Mouse (Mus musculus) neural tube, embryonic 11.5 days (tissue): ENCODE measurements around the gene Rgs9. TPM values are rescaled to one million over a fixed set of nuclear protein-coding genes. Genes with fewer than 3 reads are reported as not detected.

ENCODE experiments used
- ATAC-seq: fragments of 200-750 bp; cut with Nextera tagmentation; 2 replicates; pipeline ENCODE4 v1.8.0; 2017; ENCODE audit warnings: moderate number of reproducible peaks, mild to moderate bottlenecking, moderate TSS enrichment, moderate library complexity; ENCODE audit not compliant: insufficient read depth, low FRiP score, low TSS enrichment
- DNase-seq: peaks from one replicate; pipeline ENCODE4 v3.0.0-alpha.2; 2015; ENCODE audit warnings: low spot score
- H3K27ac ChIP-seq: fragments of 300-500 bp; sonication (generic); 2 replicates; pipeline ENCODE4 v1.5.1; 2014; ENCODE audit warnings: low read depth, mild to moderate bottlenecking, low read length
- H3K27me3 ChIP-seq: fragments of 300-500 bp; sonication (generic); 2 replicates; pipeline ENCODE4 v1.6.1; 2014; ENCODE audit warnings: mild to moderate bottlenecking, low read length, mixed read lengths; ENCODE audit not compliant: control insufficient read depth, insufficient read depth
- H3K36me3 ChIP-seq: fragments of 300-500 bp; sonication (generic); 2 replicates; pipeline ENCODE4 v1.6.1; 2014; ENCODE audit warnings: mild to moderate bottlenecking, low read length, moderate library complexity, mixed read lengths; ENCODE audit not compliant: control insufficient read depth, insufficient read depth
- H3K4me1 ChIP-seq: fragments of 300-500 bp; sonication (generic); 2 replicates; pipeline ENCODE4 v1.6.1; 2014; ENCODE audit warnings: low read length, mixed read lengths; ENCODE audit not compliant: control insufficient read depth, insufficient read depth
- H3K4me2 ChIP-seq: fragments of 300-500 bp; sonication (generic); 2 replicates; pipeline ENCODE4 v1.6.1; 2014; ENCODE audit warnings: low read depth, mild to moderate bottlenecking, moderate library complexity
- H3K4me3 ChIP-seq: fragments of 300-500 bp; sonication (generic); 2 replicates; pipeline ENCODE4 v1.5.1; 2014; ENCODE audit warnings: low read depth, low read length
- H3K9ac ChIP-seq: fragments of 300-500 bp; sonication (generic); 2 replicates; pipeline ENCODE4 v1.6.1; 2014; ENCODE audit warnings: mild to moderate bottlenecking, low read length
- H3K9me3 ChIP-seq: fragments of 300-500 bp; sonication (generic); 2 replicates; pipeline ENCODE4 v1.6.1; 2016; ENCODE audit warnings: low read length; ENCODE audit not compliant: control insufficient read depth
- WGBS: fragments of 180-500 bp; shearing (Covaris S2); extraction: QIAGEN DNeasy Blood & Tissue Kit; methylation state at CpG from one replicate; pipeline ENCODE4 v1.1.7; 2014; 5-methylcytosine and 5-hydroxymethylcytosine counted together
- polyA plus RNA-seq: library from polyadenylated mRNA; unstranded; fragments of >200 nt; fragmentation: Nextera tagmentation; extraction: Ambion mirVana; gene quantifications from 2 replicates; pipeline ENCODE4 v1.2.1, GENCODE M21; 2014

Gene Rgs9
- polyA plus RNA-seq, 1 experiment from 2014 or later = 1.1 TPM

DNA sequence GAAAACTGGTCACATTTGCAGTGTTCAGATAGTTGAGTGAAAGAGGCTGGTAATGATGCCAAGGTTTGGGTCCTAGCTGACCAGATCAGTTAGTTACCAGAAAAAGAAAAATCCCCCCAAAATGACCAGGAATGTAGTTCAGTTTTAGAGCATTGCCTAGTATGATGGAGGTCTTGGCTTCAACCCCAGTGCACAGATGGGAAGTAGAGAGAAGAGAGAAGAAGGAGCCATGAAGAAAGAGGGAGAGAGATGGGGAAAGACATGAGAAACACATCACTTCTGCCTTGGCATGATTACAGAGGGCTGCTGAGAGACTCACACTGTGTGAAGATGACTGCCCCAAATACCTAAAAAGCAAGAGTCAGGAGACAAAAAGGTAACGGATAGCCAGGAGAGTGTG, 13.1 kb downstream of the Rgs9 start:
- WGBS = 90% methylated on average over 1 of the region's 1 CpGs

DNA sequence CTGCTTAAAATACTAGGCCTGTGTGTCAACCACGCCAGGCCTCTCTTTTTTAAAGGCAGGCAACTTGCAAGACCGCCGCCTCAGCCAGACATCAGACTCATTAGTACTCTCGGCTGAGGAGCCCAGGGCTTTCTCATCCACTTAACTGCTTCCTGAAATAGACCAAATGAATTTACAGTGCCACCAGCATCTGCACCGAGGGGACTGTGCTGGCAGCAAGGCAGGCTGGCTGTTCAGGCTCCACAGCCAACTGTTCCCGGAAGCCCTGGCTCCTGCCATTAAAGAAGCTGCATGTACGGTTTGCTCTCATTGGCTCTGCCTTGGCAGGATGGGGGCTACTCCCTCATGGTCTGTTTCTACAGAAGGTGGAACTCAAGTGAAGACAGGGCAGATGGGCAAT, 19.7 kb downstream of the Rgs9 start:
- H3K4me1 ChIP-seq = no peaks in the 10 kb centered on the region
- no peak overlapping the region for H3K4me2 ChIP-seq
- H3K9me3 ChIP-seq = no peaks in the 10 kb centered on the region
- 69% methylated on average over 7 of the region's 7 CpGs for WGBS
- DNase-seq (no peak), ATAC-seq (no peak)
- H3K27me3 ChIP-seq = no peaks in the 10 kb centered on the region
- H3K9ac ChIP-seq = no peak overlapping the region
- H3K4me3 ChIP-seq = no peak overlapping the region
- H3K27ac ChIP-seq = no peak overlapping the region
- no peaks in the 10 kb centered on the region for H3K36me3 ChIP-seq

More for the DNA sequence above, 13.1 kb downstream of the Rgs9 start:
- Histone ChIP-seq H3K4me2 (no peak overlapping the region), H3K27me3 (no peaks in the 10 kb centered on the region), H3K4me1 (no peaks in the 10 kb centered on the region), H3K36me3 (no peaks in the 10 kb centered on the region), H3K4me3 (no peak overlapping the region), H3K9me3 (no peaks in the 10 kb centered on the region), H3K9ac (no peak overlapping the region), H3K27ac (no peak overlapping the region)
- ATAC-seq (no peak), DNase-seq (no peak)

DNA sequence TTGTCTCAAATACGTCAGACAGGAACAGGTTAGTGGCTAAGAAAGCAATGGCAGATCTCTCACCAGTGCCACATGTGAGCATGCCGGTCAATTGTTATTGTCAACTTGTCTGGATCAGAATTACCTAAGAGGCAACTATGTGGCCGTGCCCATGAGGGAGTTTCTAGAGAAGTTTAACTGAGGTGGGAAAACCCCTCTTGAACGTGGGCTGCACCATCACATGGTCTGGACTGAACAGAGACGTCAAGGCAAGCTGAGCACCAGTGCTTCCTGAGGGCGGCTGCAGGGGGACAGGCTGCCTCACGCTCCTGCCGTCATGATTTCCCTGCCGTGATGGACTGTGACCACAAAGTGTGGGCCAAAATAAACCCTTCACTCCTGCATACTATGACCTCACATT, 26.5 kb downstream of the Rgs9 start:
- no peaks in the 10 kb centered on the region for H3K36me3 ChIP-seq
- 88% methylated on average over 9 of the region's 9 CpGs for WGBS
- no peak overlapping the region for H3K4me3 ChIP-seq
- no peak overlapping the region for H3K9ac ChIP-seq
- no peak for ATAC-seq
- H3K9me3 ChIP-seq = no peaks in the 10 kb centered on the region
- H3K4me1 ChIP-seq = peaks cover 7% of the 10 kb centered on the region; the same call in 1 of the 2 replicates
- H3K27me3 ChIP-seq = no peaks in the 10 kb centered on the region
- DNase-seq = no peak
- no peak overlapping the region for H3K27ac ChIP-seq
- H3K4me2 ChIP-seq = no peak overlapping the region

DNA sequence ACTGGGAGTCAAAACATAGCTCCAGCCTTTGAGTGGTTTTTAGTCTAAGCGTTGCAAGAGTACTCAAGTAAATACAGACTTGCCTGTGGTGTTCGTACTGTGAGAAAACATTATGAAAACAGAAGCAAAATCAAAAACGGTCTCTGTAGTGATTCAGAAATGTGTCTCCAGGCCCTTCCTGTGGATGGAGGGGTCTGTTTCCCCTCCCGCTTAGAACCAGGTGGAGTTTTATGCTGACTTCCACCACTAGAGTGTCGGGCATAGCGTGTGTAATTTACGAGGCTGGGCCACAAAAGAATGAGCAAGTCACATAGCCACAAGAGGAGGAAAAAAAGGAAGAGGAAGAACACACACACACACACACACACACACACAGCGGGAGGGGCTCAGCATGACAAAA, 27.6 kb downstream of the Rgs9 start:
- Histone ChIP-seq H3K27ac (no peak overlapping the region), H3K4me3 (no peak overlapping the region)
- no peak for ATAC-seq

DNA sequence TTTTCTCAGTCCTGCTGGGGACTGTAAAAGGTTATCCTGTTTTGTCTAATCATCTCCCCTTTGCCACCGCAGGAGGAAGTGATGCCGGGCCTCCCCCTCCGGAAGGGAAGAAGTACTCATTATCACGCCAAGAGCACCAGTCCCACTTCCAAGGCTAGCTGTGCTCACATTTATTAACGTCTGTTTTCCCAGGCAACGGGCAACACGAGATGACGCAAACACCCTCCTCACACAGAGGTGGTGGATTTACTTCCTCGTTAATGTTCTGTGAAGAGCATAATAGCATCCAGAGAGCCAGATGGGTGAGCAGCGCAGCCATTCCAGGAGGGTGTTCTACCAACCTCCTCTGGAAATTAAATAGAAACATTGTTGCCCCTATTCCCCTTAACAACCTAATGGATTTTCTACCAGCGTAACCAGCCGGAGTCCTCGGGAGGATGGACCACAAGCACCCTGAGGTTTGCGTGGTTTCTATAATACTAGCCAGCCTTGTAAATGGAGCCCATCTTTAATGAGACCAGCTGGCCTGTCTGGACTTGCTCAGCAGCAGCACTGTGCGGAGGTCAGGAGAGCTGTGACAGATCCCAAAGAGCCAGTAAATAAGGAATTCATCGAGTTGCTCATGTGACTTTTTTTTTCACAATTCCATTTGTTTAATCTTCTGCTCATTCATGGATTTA, 28.1 kb downstream of the Rgs9 start:
- ATAC-seq (no peak), DNase-seq (peak; percentile 18)
- no peaks in the 10 kb centered on the region for H3K36me3 ChIP-seq
- no peak overlapping the region for H3K27ac ChIP-seq
- H3K9me3 ChIP-seq = no peaks in the 10 kb centered on the region
- H3K4me1 ChIP-seq = peaks cover 7% of the 10 kb centered on the region; the same call in 1 of the 2 replicates
- H3K9ac ChIP-seq = no peak overlapping the region
- 60% methylated on average over 16 of the region's 16 CpGs for WGBS
- no peaks in the 10 kb centered on the region for H3K27me3 ChIP-seq
- H3K4me3 ChIP-seq = no peak overlapping the region
- no peak overlapping the region for H3K4me2 ChIP-seq

More for the DNA sequence above, 27.6 kb downstream of the Rgs9 start:
- no peak for DNase-seq
- WGBS = 56% methylated on average over 8 of the region's 8 CpGs
- H3K4me1 ChIP-seq = peaks cover 7% of the 10 kb centered on the region; the same call in 1 of the 2 replicates
- H3K27me3 ChIP-seq = no peaks in the 10 kb centered on the region
- no peak overlapping the region for H3K9ac ChIP-seq
- H3K36me3 ChIP-seq = no peaks in the 10 kb centered on the region
- H3K9me3 ChIP-seq = no peaks in the 10 kb centered on the region
- H3K4me2 ChIP-seq = no peak overlapping the region

DNA sequence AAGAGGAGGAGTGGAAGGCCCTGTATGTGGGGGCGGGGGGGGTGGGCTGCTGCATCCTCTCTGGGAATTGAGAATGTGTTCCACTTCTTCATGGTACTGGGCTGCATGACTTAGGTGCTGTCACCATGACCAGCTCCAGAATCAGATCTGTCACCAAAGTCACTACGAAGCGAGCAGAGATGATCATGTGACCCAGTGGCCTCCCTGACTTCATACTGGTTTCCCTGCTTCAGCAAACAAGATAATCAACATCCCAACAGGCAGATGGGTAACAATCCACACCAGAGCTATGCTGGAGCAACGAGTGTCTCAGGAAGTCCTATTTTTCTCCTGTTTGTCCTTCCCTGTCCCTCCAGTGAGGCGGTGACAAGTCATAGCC, 28.7 kb downstream of the Rgs9 start:
- no peak overlapping the region for H3K27ac ChIP-seq

DNA sequence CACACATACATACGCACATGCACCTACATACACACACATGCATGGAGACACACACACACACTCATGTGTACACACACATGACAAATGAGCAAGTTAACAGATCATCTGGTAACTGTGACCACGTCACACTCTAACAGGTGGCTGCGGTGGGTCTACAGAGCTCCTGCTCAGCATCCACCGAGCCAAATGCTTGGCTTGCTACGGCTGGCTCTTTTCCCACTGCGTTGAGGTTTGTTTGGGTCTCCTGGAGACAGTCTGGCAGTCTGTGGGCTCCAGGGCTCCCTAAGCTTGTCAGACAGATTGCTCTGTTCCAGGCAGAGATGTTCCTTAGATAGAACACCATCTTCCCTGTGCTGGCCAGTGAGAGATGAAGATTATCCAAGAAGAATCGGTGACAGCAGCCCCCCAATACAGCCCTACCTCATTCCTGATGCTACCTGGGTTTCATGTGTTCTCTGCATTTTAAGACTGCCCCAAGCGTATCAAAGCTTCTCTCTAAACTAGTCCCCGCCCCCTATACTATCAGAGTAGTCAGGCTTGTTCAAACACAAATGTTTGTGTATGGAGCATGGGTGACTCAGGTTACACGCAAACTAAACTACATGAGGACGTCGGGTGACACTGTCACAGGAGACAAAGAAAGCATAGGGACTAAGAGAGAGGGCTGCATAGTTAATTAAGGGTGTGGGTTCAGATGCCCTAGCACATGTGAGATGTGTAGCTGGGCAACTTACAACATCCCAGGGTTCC, 31.6 kb downstream of the Rgs9 start:
- no peaks in the 10 kb centered on the region for H3K9me3 ChIP-seq
- DNase-seq = no peak
- no peak overlapping the region for H3K27ac ChIP-seq
- H3K4me3 ChIP-seq = no peak overlapping the region
- no peaks in the 10 kb centered on the region for H3K36me3 ChIP-seq
- WGBS = 83% methylated on average over 12 of the region's 12 CpGs
- H3K4me2 ChIP-seq = no peak overlapping the region
- H3K9ac ChIP-seq = no peak overlapping the region
- H3K4me1 ChIP-seq = peaks cover 7% of the 10 kb centered on the region; the same call in 1 of the 2 replicates
- no peak for ATAC-seq
- H3K27me3 ChIP-seq = no peaks in the 10 kb centered on the region

More for the DNA sequence above, 28.7 kb downstream of the Rgs9 start:
- no peaks in the 10 kb centered on the region for H3K9me3 ChIP-seq
- no peaks in the 10 kb centered on the region for H3K36me3 ChIP-seq
- H3K4me2 ChIP-seq = no peak overlapping the region
- no peak overlapping the region for H3K9ac ChIP-seq
- H3K4me1 ChIP-seq = peaks cover 7% of the 10 kb centered on the region; the same call in 1 of the 2 replicates
- WGBS = 78% methylated on average over 5 of the region's 5 CpGs
- no peak for DNase-seq
- no peak for ATAC-seq
- no peak overlapping the region for H3K4me3 ChIP-seq
- no peaks in the 10 kb centered on the region for H3K27me3 ChIP-seq

DNA sequence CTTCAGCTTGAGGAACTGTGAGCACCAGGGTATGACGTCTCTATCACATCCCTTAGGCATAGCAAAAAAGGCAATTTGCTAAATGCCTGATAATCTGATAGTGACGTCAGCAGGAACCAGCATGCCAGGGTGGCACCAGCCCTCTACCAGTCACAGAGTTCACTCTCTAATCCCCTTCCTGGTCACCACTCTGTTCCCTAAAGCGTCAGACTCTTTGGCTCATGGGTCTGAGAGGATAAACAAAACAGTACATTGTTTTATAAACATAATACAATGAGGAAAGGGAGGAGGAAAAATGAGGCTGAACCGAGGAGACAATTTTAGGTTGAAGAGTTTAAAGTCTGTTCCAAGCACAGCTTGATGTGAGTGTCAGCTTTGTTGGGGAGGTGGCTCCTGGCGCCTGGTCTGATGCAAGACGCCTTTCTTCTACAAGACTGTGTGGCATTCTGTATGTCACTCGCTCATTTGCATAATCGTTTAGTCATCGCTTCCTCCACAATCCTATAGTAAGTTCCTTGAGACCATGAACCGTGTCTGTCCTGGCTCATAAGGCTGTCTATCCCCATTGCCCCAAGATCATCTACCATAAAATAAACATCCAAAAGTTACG, 33.7 kb downstream of the Rgs9 start:
- DNase-seq (no peak), ATAC-seq (no peak)
- Histone ChIP-seq H3K4me2 (no peak overlapping the region), H3K36me3 (no peaks in the 10 kb centered on the region), H3K27me3 (no peaks in the 10 kb centered on the region), H3K9me3 (no peaks in the 10 kb centered on the region), H3K27ac (no peak overlapping the region), H3K4me1 (peaks cover 1% of the 10 kb centered on the region; the same call in 1 of the 2 replicates), H3K4me3 (no peak overlapping the region), H3K9ac (no peak overlapping the region)
- WGBS = 78% methylated on average over 11 of the region's 11 CpGs
